Mouse (Mus musculus) myocyte (in vitro differentiated cells): ENCODE results near the gene C1qtnf5.

Source experiments
- E2F4 ChIP-seq: IDR thresholded peaks from one replicate; pipeline ENCODE4 v1.6.1; 2011; ENCODE audit warnings: mild to moderate bottlenecking, control low read depth, moderate library complexity; ENCODE audit not compliant: insufficient read depth
- POLR2A ChIP-seq: IDR thresholded peaks from one replicate; pipeline ENCODE4 v1.6.1; 2011; ENCODE audit warnings: low read depth, mild to moderate bottlenecking, control low read depth, moderate library complexity; ENCODE audit not compliant: insufficient read length
- TCF12 ChIP-seq: IDR thresholded peaks from one replicate; pipeline ENCODE4 v1.6.1; 2011; ENCODE audit warnings: mild to moderate bottlenecking, control low read depth; ENCODE audit not compliant: poor library complexity, insufficient read depth, severe bottlenecking
- TCF3 ChIP-seq: IDR thresholded peaks from one replicate; pipeline ENCODE4 v1.6.1; 2011; ENCODE audit warnings: low read depth, control low read depth; ENCODE audit not compliant: insufficient read length
- USF1 ChIP-seq: IDR thresholded peaks from one replicate; pipeline ENCODE4 v1.6.1; 2011; ENCODE audit warnings: low read depth, mild to moderate bottlenecking, control low read depth, moderate library complexity

- TF ChIP-seq USF1: no peak
- no peak for TF ChIP-seq TCF12
- TF ChIP-seq POLR2A: no peak
- no peak for TF ChIP-seq E2F4
- no peak for TF ChIP-seq TCF3
Measured at GRCm38 (mm10) chr9:44088877-44089608, 18.0 kb upstream of the C1qtnf5 start.
